Mouse (Mus musculus) layer of hippocampus, adult 18-20 months (tissue): ENCODE data around the gene Nfic. TPM values are rescaled to one million over a fixed set of nuclear protein-coding genes. Genes with fewer than 3 reads are reported as not detected.
A peak's percentile ranks its signal among the peaks of the same experiment; 100 is the strongest.

Experiments used
- DNase-seq, 2 experiments: peaks; one replicate each; pipeline ENCODE4 v3.0.0; 2022; ENCODE audit warnings: low spot score in 2 of 2
- total RNA-seq, 2 experiments: library from RNA; stranded (reverse); gene quantifications; 2 replicates each; pipeline ENCODE4 v1.2.3; 2021

Nfic gene
- total RNA-seq, 2 experiments from 2014 or later = 54.2 to 54.7 TPM

DNA sequence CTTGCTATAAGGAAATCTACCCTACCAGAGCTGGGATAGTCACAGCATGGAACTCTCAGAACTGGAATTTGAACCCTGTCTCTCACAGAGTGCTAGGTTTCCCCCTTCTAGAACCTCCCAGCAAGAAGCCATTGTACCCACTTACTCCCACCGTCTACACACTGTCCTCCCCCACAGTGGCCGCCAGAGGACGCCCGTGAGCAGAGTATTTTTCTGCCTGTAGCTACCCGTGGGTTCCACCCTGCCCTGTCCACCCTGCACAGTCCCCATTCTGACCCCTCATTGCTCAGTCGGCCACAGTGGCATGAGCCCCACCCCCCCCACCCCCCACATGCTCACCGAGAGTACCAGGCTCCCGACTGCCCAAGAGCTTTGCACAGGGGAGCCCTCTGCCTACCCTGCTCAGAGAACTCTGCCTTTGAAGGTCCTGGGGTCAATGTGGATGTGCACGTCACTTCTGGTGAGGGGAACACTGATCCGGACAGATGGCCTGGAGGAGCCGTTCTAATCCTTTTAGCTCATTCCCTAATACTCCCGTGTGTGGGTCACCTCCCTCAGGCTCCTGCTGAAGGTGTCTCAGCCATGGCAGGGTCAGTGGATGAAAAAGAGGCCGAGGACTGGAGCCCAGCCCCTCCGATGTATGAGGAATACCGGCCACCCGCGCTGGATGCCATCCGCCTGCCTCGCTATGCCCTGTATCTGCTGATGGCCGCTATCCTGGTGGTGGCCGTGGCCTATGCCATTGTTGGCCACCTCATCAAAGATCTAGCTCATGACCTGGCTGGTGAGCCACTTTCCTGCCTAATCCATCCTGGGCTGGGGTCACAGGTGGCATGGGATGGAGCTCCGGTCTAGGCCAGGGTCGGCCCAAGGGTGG lies 65.4 kb downstream of the Nfic start:
- DNase-seq = peak in 1 of 2 experiments; percentile 77

DNA sequence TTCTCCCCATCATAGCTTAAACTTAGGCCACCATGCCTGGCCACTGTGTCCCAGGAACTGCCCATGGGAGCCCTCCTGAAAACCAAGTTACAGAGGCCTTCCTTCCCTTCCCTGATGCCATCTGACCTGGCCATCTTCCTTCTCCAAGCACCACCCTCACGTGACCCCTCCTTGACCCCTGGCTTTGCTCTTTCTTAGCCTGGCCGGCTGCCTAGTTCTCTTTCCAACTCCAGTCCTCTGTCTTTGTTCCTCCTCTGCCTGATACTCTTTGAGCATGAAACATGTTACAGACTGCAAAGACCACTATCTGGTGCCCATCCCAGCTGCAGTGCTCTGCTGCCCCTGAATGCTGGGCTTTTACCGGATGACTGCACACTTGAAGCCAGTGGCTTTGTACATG lies 66.1 kb downstream of the Nfic start:
- no peak for DNase-seq

DNA sequence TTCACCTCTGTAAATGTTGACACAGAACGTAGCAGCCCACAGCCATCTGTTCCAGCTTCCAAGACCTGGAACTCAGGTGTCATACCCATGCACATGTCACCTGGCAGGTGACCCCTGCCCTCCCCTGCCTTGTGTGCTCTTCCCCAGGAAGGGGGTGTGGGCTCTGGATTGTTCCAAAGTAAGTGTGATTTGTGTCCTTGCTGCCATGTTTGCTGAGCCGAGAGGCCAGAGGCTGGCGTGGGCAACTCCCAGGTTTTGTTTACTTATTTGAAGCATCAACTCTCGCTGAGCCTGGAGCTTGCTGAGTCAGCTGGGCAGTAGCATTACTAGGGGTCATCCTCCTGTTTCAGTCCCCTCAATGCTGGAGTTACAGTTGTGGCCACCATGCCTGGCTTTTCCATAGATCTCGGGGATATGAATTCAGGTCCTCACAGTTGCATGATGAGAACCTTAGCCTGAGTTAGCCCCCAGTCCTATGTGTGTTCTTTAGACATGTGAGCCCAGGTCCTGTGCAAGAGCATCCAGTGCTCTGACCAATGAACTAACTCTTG lies 66.9 kb downstream of the Nfic start, which contains the start of gene Gm48552:
Gene Gm48552, plus strand, starts transcription at position 501 of the 551 bp plus-strand sequence.
- no peak for DNase-seq

DNA sequence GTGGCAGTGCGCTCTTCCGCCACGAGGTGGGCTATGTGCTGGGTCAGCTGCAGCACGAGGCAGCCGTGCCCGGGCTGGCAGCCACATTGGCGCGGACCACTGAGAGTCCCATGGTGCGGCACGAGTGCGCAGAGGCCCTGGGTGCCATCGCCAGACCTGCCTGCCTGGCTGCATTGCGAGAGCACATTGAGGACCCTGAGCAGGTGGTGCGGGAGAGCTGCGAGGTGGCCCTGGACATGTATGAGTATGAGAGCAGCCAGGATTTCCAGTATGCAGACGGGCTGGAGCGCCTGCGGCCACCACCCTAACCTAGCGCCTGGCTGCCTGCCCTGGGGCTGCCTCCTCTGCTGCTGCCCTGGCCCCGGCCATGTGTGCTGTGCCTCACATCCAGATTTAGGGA lies 67.7 kb downstream of the Nfic start:
- DNase-seq = no peak

DNA sequence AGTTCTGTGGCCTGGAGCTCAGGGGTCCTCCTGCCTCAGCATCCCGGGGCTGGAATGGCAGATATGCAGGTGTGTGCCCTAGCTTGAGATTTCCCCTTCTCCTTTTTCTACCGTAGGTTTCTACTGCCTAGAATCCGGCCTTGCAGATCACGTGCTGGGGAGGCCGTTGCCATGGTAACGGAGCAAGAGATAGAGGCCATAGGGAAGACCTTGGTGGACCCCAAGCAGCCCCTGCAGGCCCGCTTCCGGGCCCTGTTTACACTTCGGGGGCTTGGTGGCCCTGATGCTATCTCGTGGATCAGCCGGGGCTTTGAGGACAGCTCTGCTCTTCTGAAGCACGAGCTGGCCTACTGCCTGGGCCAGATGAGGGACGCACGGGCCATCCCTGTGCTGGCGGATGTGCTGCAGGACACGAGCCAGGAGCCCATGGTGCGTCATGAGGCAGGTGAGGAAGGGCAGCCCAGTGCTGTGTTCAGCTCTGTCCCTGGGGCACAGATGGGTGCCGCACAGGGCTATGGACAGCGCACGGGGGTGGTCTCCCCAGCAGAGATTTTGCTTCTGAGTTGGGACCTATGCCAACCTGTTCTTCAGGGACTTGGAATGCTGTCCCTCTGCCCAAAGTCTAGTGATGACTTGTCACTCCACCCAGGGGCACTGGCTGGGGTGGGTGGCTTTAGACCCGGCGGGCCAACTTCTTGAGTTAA lies 69.7 kb downstream of the Nfic start:
- no peak for DNase-seq

DNA sequence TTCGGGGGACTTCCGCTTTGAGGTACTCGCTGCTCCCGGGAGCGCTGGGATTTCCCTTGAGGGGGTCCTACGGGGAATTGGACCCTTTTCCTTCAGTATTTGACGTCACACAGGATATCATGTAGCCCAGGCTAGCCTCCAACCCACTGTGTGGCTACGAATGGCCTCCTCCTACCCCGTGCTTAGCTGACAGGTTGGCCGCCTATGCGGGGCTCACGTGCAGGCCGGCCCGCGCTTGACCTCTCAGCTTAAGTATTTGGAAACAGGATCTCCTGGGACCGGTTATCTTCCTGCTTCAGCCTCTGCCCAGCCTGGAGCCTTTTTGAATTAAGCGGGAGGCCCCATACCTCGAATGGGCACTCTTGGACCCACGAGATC lies 70.8 kb downstream of the Nfic start:
- DNase-seq = no peak

DNA sequence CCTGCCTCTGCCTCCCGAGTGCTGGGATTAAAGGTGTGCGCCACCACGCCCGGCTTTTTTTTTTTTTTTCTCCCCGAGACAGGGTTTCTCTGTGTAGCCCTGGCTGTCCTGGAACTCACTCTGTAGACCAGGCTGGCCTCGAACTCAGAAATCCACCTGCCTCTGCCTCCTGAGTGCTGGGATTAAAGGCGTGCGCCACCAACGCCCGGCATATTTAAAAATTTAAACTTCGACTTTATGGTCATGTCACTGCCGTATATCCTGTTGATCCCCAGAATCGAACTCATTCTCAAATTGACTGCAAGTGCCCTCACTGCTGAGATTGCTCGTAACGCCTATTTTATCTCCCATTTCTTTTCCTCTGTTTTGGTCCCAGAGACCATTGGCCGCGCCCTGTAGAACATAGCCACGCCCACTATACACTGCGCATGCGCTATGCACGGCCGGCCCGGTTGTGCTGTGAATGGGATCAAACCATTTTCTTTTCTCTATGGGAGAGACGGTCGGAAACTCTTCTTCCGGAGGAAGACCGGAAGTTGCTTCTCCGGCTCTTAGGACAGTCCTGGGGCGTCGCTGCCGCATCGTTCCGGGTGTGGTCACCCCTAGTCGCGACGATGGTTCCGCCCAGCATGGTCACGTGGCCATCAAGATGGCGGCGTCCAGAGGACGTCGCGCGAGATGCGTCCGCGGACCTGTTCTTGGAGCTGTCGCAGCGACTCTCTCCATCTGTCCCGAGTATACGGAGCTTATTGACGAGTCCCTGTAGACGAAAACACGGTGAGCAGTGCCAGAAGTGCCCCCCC lies 71.4 kb downstream of the Nfic start, which contains the start of the genes Dohh and Gm48551:
Gene Dohh, plus strand, starts transcription at position 627 of the 803 bp plus-strand sequence.
Gene Gm48551, plus strand, starts transcription at position 665 of the 803 bp plus-strand sequence.
- DNase-seq = peak; percentile 98 to 99

DNA sequence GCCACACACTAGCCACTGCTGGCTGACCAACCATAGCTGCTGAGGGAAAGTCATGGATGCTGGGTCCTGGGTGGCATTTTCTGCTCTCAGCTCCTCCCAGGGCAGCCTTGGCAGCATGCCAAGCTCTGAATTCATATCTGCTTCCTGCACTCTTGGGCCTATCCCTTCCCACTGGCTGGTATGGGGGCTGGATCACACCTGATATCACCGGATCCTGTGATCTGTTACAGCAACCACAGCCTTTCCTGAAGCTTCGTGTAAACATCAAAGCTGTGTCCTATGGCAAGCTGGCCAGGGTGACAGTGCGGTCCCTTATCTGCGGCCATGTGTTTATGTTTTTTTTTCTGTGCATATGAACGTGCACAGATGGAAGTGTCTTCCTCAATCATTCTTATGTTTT lies 73.4 kb downstream of the Nfic start:
- no peak for DNase-seq

DNA sequence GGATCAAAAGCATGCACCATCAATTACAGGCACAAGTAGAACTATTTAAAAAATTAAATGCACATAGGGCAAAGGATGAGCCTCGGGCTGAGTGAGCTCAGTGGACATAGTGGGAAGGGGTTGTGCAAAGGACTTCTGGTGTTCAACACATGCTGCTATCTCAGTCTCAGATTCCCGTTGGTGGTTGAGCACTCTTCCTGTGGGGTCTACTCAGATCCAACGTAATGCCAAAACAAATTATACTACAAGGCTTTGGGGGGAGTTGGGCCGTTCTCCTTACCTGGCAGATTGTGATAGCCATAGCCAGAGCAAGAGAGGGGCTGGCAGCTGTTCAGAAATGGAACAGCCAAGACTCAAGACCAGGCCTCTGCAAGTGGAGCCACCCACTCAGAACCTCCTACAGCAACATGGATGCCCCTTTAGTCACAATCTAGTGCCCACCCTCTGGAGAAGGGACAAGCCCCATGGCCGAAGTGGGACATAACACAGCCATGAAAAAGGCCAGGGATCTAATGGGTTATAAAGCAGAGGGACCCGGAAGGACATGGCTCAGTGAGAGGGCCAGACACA lies 75.5 kb downstream of the Nfic start:
- no peak for DNase-seq

DNA sequence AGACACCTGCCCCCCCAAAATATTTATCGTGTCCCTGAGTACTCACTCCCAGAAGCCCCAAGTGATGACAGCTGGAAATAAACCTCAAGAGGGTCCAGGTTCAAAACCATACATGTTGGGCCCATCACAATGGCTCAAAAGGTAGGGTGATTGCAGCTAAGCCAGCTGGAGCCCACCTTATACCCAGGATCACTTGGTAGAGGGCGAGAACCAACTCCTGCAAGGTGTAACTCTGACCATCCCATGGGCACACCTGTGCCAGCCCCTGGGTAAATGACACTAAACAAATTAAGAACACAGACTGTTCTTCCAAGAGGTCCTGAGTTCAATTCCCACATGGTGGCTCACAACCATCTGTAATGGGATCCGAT lies 76.3 kb downstream of the Nfic start:
- DNase-seq = no peak

DNA sequence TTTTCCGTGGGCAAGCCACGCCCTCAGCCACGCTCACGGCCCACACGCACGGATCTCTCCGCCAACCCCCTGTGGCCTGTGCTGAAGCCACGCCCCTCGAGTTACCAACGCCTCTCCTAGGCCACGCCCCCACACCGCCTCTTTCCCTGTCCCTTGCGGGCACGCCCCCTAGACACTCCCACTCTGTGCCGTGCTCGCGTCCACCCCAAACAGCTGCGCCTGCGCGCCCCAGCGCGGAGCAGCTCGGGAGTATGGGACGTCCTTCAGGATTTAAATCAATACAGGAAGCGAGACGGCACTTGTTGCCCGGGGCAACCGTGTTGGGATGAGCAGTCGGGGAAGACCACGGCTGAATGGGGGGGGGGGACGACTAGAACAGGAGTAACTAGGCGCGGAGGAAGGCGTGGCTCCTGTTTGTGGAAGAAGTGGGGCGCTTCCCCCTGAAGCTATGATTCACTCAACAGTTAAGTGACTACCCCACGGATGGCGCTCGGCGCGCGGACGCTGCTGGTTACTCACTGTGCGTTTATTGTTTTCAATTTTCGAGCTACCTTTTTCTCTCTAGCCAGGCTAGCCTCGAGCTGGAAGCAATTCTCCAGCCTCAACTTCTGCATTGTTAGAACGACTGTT lies 76.8 kb downstream of the Nfic start:
- peak; percentile 100 for DNase-seq

DNA sequence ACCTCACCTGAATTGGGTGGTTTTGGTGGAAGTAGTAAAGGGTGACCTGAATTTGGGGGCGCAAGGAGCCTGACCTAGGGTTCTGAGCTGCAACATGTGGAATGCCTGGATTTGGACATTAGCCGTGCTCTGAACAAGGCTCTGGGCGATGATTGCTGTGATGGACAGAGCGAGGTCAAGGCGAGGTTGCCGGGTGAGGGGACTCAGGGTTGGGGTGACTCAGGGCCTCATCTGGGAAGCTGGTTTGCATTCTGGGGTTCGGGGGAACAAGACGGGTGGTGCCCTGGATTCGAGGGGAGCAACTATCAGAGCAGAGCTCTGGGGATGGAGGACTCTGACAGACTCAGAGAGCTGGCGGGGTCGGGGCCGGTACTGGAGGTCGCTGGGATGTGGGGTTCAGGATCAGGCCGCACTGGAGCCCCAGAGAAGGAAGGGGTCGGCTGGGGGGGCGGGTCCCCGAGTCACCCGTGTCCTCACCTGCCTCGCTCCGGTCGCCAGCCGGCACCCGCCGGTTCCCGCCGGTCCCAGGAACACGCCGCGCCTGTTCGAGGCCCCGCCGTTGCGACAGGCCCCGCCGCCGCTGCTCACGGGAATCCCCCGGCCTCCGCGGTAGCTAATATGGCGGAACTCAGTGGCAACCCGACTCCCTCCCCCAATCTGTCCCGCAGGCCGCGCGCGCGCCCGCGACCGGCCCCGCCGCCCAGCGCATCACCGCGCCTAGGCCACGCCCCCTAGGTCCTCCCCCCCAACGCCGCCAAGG lies 77.5 kb downstream of the Nfic start, which contains the start of gene Fzr1:
Gene Fzr1, minus strand, starts transcription at position 724 of the 760 bp plus-strand sequence.
- DNase-seq = no peak

DNA sequence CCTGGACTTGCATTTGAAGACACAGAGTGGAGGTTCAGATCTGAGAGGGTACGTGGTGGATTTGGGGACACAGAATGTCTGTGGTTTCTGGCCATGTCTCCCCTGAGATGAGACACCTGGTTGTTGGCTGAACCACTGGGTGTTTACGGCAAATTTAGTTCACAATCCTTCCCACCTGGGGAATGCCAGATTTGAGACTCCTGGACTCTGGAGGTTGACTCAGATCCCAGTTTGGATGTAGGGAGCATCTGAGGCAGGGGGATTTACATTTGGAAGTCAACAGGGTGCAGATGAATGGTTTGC lies 78.1 kb downstream of the Nfic start:
- no peak for DNase-seq

DNA sequence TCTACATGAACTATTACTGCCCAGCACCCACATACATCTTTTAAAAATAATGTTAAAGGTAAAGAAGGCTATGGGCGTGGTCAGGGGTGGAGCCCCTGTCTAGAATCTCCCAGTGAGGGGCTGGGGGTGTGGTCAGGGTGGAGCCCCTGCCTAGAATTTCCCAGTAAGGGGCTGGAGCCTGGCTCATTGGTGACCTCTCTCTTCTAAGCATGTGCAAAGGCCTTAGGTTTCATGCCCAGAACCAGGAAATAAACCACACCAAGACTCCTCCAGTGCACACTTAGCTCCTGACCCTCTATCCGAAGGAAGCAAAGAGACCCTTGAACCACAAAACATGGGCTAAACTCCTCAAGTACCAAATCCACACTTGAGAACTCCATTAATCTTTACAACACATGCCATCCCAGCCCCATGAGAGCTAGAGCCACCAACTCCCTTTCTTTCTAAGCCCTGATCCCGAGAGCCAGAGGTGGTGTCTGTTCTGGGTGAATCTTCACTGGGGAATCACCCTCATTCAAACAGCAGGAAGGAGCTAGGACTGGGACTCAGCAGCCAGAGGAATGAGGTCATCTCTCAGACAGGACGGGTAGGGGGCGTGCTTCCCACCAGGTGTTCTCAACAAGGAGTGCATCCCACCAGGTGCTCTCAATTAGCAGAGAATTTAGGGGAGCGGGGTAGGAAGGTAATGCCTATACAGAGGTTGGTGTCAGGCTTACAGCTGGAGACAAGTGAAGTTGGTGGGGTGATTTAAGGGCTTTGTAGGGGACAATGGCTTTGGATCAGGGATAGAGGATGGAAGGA lies 78.7 kb downstream of the Nfic start:
- no peak for DNase-seq

DNA sequence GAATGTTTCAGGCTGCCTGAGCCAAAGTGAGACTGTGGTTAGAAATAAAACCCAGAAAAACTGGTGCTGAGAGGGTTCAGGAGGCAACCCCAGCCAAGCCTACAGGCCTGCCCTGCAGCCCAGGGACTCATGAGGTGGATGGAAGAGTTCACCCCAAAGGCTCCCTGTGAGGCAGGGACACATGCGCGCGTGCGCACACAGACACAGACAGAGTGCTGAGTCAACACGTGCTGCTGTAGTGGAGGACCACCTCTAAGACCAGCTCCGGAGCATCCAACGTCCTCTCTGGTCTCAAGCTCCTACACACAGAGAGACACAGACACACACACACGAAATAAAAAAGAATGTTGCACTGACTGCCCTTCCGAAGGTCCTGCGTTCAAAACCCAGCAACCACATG lies 80.1 kb downstream of the Nfic start:
- no peak for DNase-seq

DNA sequence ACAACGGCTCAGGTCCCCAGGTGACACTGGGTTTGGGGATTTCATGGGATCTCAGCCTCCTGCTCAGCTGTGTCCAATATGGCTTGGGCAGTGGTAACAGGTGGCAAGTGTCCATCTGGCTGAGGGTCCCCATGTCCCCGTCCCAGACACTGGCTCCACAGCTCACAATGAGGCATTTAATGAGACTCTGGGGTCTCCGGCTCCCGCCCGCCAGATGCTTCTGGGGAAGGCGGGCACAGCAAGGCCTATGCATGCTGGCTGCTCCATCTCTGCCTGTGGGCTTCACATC lies 88.3 kb downstream of the Nfic start:
- no peak for DNase-seq

DNA sequence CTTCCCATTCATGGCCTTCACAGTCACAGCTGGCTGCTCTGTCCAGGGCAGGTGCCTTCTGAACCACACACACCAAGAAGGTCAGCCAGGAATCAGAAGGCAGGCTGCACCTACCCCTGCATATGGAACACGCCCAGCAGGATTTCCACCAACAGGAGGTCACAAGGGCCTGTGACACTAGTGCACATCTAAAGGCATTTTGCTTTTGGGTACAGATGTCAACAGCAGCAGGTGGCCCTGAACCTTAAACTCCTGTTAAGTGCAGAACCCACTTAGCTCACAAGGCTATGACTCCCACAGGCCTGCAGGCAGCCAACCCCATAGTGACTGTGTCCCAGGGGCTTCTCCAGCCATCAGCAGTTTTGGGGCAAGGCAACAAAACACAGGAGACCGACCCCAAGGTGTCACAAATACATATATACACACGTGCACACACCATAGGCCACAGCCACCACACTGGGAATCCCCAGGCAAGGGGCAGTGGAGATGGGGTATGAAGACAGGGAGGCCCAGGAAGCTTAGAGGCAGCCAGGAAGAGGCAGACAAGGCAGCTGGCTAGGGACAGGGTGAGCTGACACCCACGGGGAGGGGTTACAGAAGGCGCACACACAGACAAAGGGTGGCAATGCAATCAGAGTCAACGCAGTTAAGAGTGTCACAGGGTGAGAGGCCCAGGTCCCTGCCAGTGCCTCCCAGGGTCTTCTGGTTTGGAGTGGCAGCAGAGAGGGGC lies 88.8 kb downstream of the Nfic start:
- no peak for DNase-seq

DNA sequence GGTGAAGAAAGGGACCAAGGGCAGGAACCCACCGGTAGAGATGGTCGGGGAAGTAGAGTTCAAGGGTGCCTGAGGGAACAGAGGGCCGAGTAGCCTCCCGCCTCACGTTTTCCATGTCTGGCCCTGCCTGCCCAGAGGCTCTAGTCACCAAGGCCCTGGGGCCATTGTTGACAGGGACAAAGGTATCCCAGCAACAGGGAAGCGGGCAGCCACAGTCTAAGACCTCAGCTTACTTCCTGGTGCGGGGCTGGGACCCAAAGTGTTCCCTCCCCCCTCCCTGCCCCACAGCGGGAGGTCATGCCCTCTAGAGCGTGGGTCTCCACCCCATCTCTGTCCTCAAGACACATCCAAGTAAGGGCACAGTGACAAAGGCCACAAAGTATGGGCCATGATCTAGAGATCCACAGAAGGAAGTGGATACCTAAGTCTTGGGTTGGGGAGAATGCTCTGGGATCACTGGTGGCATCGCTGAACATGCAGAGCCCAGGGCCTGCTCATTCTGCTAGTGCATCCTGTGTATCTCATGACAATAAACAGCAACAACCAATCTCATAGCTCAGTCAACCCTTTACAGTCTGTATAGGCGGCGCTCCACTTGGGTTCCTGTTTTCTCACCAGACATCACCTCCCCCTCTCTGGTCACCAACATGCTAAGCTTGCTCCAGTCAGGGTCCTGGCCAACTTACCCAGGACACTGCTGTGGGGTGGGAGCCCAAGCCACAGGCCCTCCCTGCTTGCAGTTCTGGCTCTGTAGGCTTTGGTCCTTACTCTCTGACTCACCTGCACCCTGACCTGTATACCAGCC lies 89.6 kb downstream of the Nfic start, which contains the start of gene 4930404N11Rik:
Gene 4930404N11Rik, minus strand, starts transcription at position 145 of the 805 bp plus-strand sequence.
- no peak for DNase-seq
